Mouse (Mus musculus): ENCODE data around the gene Pycard.
A peak's percentile ranks its signal among the peaks of the same experiment; 100 is the strongest.
"Not testable (repeated sequence)": the region's sequence is repeated elsewhere in the genome, so short reads cannot be mapped to it uniquely, and the experiment has no call there.

Pycard gene

DNA sequence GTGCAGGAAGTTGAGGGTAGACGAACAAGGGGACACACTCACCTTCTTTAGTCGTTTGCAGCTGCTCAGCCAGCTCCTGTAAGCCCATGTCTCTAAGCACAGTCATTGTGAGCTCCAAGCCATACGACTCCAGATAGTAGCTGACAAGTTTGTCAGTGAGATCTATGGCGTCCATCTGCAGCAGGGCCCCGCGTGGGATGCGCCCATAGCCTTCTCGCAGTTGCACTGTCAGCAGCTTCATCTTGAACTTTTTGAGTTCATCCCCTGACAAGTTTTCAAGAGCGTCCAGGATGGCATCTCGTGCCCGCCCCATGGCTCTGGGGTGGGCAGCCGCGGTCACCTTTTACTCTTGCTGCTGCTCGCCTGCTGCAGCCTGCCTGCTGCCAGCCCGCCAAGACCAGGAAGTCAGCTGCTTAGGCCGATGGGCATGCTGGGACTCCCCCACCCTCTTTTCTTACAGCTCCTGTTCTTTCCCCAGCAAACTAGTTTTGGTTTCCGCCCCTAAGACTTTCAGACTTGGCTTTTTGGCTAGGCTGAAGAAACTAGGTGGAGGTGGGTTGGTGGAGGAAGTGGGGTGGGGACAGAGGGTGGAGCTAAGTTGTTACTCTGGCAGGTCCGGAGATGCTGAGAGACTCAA lies at the start of gene Pycard:
Gene Pycard (minus strand): TSS at position 527 of the 637 bp plus-strand sequence.
- peak; percentile 74 to 89 for DNase-seq

DNA sequence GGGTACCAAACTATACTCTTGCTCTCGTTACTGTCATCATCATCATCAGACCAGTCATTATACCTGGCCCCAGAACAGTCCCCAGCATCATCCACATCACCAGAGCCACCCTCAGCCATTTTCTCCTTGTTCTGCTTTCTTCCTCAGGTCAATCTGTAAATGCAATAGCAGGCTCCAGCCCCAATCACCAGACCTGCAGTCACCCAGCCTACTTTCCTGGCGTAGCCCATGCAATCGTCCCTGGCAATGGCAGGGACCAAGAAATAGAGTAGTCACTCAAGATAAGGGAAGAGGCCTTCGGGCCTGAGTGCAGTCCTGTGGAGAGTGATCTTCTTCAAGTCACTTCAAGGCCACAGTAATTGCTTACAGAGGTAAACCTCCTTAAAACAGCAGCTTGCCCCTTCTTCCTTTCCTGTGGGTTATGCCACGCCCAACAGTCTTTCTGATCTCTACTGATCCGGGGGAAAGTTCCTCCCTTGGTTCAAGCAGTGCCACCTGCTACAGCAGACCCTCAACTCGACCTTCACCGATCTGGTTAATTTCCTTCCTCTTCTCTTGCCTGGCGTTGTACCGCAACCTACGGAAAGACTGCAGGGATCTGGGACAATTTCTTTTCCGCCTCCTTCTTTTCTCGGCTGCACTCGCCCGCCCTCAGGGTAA lies 48.6 kb upstream of the Pycard start:
- not testable (repeated sequence) for DNase-seq

DNA sequence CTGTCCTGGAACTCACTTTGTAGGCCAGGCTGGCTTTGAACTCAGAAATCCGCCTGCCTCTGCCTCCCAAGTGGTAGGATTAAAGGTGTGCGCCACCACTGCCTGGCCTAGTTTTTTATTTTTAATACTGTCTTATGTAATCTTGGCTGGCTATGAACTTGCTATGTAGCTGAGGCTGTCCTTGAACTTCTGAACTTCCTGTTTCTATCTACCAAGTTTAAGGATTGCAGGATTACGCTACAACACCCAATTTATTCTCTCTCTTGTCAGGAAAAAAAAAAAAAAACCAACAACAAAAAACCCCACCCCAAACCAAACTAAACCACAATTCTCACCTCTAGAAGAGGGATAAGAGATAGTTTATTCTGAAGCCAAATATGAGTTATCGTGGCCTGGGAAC lies 39.9 kb upstream of the Pycard start:
- DNase-seq, result no peak

DNA sequence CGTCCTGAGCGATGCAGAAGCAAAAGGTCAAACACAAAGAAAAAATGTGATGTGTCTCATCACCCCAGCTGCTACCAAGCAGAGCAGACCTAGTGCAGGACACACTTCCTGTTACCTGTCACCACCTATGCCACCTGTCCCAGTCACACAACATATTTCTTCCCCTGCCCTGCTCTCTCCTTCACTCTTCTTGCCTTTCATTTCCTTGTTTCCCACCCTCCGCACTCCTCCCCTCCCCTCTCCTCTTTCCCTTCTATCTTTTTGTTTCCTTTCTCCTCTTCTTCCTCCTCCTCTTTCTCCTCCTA lies 39.3 kb upstream of the Pycard start:
- DNase-seq, result no peak

DNA sequence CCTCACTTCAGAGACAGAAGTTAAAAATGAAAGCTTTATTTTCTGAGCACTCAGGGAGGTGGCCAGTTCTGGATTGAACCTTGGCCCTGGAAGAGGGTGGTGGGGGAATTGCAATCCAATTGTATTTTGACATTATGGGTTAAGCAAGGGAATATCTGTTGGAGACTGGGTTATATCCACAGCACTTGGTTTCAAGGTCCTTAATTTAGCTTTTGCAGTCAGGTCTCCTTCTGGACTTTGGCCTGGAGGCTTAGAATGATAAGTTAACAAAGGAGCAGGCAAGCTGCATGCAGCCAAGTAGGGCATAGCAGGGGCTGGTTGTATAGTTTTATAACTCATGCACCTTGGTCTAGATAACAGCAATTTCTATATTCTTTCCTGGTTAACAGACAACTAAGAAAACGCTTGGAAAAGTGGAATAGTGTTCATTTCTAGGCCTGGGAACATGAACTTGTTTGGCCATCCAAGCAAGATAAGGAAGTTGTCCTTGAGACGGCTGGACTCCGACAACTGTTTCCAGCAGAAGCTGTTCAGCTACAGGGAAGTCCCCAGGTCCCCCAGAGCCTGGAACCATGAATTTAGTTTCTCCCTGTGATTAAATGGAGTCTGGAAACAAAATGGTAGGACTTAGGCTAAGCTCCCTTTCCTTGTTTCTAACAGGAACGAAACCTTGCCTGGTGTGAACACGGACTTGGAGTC lies 38.8 kb upstream of the Pycard start:
- DNase-seq, result no peak

DNA sequence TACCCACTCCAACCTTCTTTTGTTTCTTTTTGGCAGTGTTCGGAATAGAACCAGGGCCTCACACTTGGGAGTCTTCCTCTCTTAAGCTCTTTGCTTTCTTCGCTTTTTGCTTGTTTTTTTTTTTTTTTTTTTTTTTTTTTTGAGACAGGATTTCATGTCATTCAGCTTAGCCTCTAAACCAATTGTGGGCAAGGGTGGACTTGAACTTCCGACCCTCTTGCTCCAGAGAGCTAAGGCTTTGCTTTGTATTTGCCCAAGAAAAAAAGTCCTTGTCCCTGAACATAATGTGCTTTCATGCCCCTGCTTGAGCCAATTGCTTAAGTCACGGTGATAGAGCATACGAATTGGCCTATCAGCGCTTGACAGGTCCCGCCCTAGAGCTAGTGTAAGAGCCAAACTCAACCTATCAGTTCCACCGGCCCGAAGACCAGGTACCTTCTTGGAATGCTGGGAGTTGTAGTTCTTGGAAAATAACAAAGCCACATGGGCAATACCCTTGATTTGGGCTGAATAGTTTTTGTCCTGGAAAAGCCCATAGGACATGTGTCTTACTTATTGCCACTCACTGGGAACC lies 37.8 kb upstream of the Pycard start:
- no peak for DNase-seq

DNA sequence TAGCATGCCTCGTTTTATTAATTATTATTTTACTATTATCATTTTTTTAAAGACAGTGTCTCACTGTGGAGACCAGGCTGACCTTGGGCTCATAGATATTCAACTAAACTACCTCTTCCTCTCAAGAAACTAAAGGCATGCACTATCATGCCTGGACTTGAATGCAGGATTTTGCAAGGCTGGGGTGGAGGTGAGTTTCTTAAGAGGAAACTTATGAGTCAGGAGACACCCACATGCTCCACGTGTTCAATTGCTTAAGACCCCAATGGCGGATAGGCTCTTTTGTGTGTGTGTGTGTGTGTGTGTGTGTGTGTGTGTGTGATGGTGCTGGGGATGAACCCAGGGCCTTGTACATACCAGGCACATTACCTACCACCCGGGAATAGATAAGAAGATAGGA lies 31.7 kb upstream of the Pycard start:
- DNase-seq, result no peak

DNA sequence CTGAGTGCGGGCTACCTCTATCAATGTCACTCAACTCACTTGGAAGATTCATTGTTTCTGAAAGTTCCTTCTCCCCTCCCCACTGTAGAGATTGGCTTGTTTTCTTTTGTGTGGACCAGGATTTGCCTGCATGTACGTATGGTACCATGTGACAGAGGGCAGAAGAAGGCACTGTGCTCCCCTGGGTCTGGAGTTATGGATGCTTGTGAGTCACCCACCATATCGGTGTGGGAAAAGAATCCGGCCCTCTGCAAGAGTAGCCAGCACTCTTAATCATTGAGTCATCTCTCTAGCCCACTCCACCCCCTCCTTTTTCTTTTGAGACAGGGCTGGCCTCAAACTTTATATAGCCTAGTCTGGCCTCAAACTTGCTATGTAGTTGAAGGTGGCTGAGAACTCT lies 31.3 kb upstream of the Pycard start:
- no peak for DNase-seq

DNA sequence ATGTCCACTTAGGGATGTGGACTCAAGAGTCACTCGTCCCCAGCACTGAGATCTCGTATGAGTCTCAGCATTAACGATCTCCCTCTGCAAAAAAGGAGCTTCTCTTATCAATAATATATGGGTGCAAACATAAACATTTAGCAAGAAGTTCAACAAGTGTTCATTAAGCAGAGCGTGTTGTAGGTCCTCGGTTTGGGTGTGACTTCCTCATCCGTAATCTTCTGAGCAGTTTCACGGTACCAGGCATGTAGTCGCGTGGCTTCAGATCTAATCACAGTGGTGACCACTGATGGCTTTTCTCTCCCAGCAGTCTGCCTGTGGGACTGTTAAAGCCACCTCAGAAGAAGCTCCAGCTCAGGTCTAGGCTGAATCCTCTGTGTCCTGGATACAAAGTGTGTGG lies 30.7 kb upstream of the Pycard start:
- DNase-seq, result no peak

DNA sequence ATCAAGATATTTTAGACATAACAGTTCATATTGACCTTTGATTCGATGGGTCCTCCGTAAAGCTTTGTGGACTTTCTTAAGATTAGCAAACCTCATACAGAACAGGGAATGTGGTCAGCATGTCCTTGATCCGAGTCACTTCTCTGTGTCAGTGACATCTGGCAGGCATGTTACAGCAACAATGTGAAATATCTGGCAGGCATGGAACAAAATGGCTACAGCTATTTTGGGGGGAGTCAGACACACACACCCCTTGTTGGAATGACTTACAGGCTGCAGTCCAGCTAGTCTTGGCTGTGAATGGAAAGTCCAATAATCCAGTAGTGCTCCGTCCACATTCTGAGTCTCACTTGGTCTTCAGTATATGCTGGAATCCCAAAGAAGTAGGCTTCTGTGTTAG lies 29.9 kb upstream of the Pycard start:
- no peak for DNase-seq

DNA sequence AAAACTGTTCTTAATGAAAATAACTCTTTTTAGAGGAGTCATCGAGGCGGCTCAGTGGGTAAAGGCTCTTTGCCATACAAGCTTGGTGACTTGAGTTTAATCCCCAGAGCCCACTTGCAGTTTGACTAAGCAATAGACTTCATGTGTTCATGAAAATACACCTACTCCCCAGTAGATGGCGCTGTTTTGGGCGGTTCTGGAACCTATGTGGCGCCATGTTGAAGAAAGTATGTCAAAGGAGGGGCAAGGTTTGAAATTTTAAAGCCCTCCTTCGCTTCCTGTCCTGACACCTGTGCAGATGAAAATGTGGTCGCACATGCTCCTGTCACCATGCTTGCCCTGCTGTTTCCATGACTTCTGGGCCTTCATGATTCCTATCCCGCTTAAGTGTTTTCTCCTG lies 29.3 kb upstream of the Pycard start:
- DNase-seq, result no peak

DNA sequence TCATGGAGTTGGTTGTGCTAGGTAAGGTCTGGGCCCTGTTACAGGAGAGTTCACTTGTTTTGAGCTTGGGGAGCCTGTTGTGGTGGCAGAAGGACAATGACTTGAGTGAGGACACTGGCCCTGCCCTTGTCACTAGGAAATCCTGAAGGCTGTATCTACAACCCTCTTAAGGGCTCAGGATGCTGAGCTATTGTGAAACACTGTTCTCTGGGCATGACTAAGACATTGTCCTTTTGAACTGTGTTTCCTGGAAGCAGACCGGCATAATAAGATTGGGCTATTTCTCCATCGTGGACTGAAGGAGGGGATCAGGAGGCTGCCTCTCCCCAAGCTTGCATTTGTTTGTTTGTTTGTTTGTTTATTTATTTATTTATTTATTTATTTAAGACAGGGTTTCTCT lies 25.5 kb upstream of the Pycard start:
- no peak for DNase-seq

DNA sequence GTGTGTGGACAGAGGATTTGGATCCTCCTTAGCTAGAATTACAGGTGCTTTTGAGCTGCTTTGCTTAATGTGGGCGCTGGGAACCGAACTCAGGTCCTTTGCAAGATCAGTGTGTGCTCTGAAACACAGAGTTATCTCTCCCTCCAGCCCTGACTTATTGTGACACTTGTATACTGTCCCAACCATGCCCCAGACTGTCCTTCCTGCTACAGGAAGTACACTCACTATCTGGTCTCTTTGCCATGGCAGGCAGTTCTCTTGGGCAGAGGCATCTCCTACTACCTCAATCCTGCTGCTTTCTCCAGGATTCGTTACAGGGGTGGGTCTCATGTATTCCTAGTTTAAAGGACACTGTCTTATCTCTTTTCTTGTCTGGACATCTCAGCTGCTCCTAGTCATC lies 24.6 kb upstream of the Pycard start:
- no peak for DNase-seq

DNA sequence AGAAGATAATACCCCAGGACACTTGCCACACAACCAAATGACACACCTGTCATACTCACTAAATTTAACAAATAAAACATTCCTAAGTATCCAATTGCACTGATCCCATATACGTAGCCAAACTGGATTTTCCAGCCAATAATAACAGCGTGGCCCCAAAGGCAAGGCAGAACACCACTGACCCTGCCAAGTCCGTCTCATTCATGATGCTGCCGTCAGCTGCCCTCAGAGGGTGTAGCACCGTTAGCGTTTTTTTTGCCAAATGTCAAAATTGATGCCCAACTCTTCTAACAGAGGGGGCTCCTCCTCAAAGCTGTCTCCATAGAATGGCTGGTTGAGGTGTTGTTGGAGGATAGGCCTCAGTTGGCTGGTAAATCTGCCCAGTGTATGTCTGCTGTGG lies 23.0 kb upstream of the Pycard start:
- no peak for DNase-seq

DNA sequence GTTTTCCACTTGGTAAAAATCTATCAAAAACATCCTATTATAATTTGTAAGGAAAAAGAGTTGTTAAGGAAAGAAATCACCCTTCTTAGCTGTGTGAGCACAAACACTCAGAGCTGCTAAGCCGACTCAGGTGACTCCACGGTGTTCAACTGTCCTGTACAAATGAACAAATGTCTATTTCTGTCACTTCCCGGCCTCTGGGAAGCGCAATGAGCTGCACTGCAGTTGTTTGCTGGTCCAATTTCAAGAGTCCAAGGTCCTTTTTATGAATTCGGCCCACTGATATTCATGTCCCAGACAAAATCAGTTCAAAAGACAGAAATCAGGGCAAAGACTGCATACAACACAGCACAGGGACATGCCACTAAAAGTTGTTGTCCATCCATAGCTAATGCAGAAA lies 22.5 kb upstream of the Pycard start:
- not testable (repeated sequence) for DNase-seq

DNA sequence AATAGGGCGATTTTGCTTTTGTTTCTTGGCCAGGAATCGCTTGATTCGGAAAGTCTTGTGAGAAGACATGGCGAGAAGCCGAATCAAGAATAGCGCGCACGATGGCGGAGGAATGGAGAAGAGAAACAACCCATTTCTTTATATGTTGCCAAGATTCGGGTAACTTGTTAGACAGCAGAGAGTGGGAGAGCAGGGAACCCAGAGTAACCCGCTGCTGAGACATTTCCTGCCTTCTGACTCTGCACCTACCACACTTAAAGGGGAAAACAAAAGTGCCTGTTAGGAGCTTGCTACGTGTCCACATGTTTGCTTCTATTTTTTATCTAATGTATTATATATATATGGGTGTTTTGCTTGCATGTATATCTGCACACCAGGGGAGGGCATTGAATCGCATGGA lies 19.4 kb upstream of the Pycard start:
- DNase-seq, result no peak

DNA sequence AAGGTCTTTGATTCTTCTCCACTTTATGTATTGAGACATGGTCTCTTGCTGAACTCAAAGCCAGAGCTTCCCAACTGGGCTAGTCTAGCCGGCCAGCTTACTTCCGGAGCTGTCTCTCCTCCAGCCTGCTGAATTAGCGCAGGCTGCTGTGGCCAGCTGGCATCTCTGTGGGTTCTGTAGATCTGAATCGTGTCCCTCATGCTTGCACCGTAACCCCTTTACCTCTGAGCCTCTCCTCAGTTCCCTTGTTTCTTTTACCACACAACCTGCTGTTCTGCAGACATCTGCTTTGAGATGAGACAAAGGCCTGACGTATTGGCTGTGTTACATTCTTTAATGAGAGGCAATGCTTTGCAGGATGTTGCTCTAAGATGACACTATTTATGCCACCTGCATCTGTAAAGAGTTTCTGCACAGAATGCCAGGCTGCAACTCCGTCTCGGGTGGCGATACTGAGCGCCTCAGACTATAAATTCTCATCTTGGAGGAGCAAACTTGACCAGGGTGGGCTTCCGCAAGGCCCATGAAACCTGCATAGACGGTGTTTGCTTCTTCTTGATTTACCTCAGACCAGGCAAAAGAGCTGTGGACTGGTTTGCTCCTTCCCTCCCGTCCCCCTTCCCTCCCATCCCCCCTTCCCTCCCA lies 18.6 kb upstream of the Pycard start:
- DNase-seq, result peak in 1 of 2 experiments; percentile 58

DNA sequence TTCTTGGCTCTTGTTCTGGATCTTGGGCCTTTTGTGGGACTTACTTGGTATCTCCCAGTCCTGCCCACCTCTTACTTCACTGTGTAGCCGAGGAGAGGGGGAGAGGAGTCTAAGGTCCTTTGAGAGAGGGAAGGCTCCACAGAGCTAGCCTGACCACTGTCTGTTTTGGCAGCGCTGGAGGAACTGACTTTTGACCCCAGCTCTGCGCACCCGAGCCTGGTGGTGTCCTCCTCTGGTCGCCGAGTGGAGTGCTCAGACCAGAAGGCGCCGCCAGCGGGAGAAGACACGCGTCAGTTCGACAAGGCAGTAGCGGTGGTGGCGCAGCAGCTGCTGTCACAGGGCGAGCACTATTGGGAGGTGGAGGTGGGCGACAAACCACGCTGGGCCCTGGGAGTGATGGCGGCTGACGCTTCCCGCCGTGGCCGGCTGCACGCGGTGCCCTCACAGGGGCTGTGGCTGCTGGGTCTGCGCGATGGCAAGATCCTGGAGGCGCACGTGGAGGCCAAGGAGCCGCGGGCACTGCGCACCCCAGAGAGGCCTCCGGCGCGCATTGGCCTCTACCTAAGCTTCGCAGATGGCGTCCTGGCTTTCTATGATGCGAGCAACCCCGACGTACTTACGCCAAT lies 16.2 kb upstream of the Pycard start:
- DNase-seq, result no peak

DNA sequence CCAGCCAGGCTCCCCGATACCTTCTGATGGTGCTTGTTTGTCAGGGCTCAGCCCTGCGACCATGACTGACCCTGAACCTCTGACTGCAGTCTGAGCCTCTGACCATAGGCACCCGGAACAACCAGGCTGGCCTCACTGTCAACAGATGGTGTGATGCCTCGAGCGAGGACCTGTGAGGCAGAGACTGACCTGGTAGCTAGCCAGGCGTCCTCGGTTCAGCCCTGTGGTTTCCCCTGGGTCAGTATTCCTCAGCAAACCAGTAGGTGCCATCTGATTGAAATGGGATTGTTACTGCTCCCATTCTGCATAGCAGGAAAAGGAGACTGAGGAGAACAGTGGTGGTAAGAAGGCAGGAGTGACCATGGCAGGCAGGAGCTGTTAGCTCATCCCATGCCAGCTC lies 12.5 kb upstream of the Pycard start:
- no peak for DNase-seq

DNA sequence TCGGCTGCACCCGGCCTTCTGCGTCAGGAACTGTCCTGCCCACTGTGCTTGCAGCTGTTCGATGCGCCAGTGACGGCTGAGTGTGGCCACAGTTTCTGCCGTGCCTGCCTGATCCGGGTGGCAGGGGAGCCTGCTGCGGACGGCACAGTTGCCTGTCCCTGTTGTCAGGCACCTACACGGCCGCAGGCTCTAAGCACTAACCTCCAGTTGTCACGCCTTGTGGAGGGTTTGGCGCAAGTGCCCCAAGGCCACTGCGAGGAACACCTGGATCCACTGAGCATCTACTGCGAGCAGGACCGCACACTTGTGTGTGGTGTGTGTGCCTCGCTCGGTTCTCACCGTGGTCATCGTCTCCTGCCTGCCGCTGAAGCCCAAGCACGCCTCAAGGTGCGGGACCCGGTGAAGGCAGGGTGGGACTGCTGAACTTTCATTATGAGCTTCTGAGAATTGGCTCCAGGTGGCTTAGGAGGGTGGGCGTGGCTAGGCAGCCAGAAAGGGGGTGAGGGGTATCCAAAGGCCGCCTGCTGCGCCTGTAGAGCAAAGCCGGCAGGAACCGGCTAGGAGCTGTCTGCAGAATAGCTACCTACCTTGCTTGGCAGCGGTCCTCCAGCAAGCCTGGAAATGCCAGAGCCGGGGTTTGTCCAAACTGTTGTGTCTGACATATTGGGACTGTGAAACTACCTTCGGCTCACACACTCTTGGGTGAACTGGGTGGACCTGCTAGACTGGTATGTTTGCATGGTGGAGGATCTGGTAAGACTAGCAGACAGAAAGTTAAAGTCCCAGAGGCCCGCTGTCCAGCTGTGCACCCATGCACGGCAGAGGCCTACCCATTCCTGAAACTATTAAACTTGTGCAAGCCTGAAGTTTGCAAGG lies 11.1 kb upstream of the Pycard start:
- peak in 1 of 2 experiments; percentile 59 for DNase-seq

DNA sequence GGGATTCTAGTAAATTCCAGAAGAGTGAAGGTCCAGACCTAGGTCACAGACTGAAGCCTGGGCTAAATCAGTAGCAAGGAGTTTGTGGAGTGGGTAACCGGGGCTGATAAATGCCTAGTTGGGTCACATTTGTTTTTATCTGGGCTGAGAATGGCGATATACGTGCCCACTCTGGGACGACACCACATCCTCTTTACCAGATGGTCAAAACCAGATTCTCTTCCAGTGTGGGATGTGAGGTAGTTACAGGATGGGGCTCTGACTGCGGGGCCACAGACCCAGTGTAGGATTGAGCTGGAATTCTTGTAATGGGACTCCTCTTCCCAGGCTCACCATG lies 10.5 kb upstream of the Pycard start:
- no peak for DNase-seq

DNA sequence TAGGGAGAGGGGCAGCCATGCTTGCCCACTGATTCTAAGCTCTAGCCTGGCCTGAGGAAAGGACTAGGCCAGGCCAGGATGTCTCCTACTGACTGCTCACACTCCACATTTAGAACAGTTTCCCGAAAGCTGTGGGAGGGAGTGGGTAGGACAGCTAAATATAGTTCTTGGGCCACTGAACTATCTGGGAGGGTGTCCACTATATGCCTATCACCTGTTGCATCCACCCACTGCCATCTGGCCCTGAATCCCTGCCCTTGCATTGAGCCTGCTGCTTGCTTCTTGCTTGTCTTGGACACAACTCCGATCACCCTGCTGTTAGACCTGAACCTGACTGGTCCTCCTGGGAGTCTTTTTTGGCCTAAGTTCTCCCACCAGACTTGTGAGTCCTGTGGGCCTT lies 10.0 kb upstream of the Pycard start, which contains the start of gene Trim72:
Gene Trim72 (plus strand): TSS at position 262 of the 400 bp plus-strand sequence.
- no peak for DNase-seq
